ENCODE assay signal across 17 mouse cellular contexts in genomic region chr2:7526696-7527095, GRCm38 (mm10). TPM values are rescaled to one million over a fixed set of nuclear protein-coding genes. Genes with fewer than 3 reads are reported as not detected.
DNase-seq lines count a peak whose midpoint lies in the region; ATAC-seq lines count a peak whose summit lies in the region.
"Had no signal": no experiment of that assay in that cellular context is flagged by ENCODE, and none has a peak within 500 bp of the region (broad histone marks: within the 10 kb centered on the region; RNA-seq: fewer than 3 reads in every experiment).

No protein-coding gene starts in this region.

- H3K27ac ChIP-seq in forebrain, embryonic 10.5 days = 0 out of 2 replicates have a peak overlapping the region, but pooled peaks have one; percentile 44
- no peak overlapping the region for H3K27ac ChIP-seq in forebrain, embryonic 16.5 days (ENCODE audit: low read length)
- H3K27ac ChIP-seq: embryonic facial prominence, embryonic 15.5 days; hindbrain, embryonic 13.5 days had no signal

- no peaks in the 10 kb centered on the region for H3K9me3 ChIP-seq in forebrain, embryonic 10.5 days
- H3K9me3 ChIP-seq in forebrain, embryonic 16.5 days (ENCODE audit: control insufficient read depth, low read length) = no peaks in the 10 kb centered on the region
- H3K9me3 ChIP-seq: embryonic facial prominence, embryonic 15.5 days; hindbrain, embryonic 13.5 days had no signal

- DNase-seq in forebrain, embryonic 10.5 days (ENCODE audit: extremely low spot score, low spot score) = no peak
- DNase-seq in heart, postnatal 10 days = peak; percentile 4 to 8
- DNase-seq in heart, postnatal 25 days (ENCODE audit: low spot score) = no peak
- peak; percentile 3 for DNase-seq in 3T3-L1 (ENCODE audit: low read depth, low spot score)
- peak; percentile 8 for DNase-seq in lung, postnatal 36 days
- DNase-seq: adrenal gland, postnatal 14 days; B cell, adult 2 months; gastrocnemius, postnatal 14 days; kidney, adult 11 months; kidney, postnatal 25 days; liver, postnatal 0 days; right cerebral cortex, adult 18-20 months had no signal

- intact Hi-C loops in heart, postnatal 10 days (cut with DNase I) = no loop called here
- intact Hi-C loops in heart, postnatal 25 days (cut with DNase I) = no loop called here

- H3K4me1 ChIP-seq in forebrain, embryonic 10.5 days = peaks cover 45% of the 10 kb centered on the region
- H3K4me1 ChIP-seq in forebrain, embryonic 16.5 days (replicated peaks; ENCODE audit: control insufficient read depth, insufficient read depth, low read length) = peaks cover 7% of the 10 kb centered on the region

- ATAC-seq in forebrain, embryonic 16.5 days = no peak
- ATAC-seq in megakaryocyte-erythroid progenitor cell, adult 5-6 weeks (replicated peaks; ENCODE audit: low FRiP score, low TSS enrichment, poor library complexity, severe bottlenecking) = no peak
- ATAC-seq in monocyte, adult 5-6 weeks (replicated peaks; ENCODE audit: insufficient number of reproducible peaks, low FRiP score, low TSS enrichment, poor library complexity, severe bottlenecking) = no peak
- ATAC-seq: liver, postnatal 0 days had no signal

- no peak overlapping the region for H3K9ac ChIP-seq in forebrain, embryonic 16.5 days (replicated peaks; ENCODE audit: low read depth, low read length)
- H3K9ac ChIP-seq: embryonic facial prominence, embryonic 15.5 days; hindbrain, embryonic 13.5 days; liver, postnatal 0 days had no signal

- no peak overlapping the region for H3K4me3 ChIP-seq in forebrain, embryonic 10.5 days
- no peak overlapping the region for H3K4me3 ChIP-seq in forebrain, embryonic 16.5 days (replicated peaks; ENCODE audit: low read length)
- H3K4me3 ChIP-seq: embryonic facial prominence, embryonic 15.5 days; hindbrain, embryonic 13.5 days had no signal

- H3K36me3 ChIP-seq in forebrain, embryonic 10.5 days (replicated peaks) = no peaks in the 10 kb centered on the region
- H3K36me3 ChIP-seq in forebrain, embryonic 16.5 days (ENCODE audit: control insufficient read depth, insufficient read depth) = no peaks in the 10 kb centered on the region
- H3K36me3 ChIP-seq: embryonic facial prominence, embryonic 15.5 days; hindbrain, embryonic 13.5 days had no signal

- WGBS in forebrain, embryonic 10.5 days = 75% methylated on average over 6 of the region's 6 CpGs
- WGBS in forebrain, embryonic 16.5 days = 46% methylated on average over 6 of the region's 6 CpGs

- no peaks in the 10 kb centered on the region for H3K27me3 ChIP-seq in forebrain, embryonic 10.5 days (ENCODE audit: poor library complexity, severe bottlenecking)
- H3K27me3 ChIP-seq in forebrain, embryonic 16.5 days (replicated peaks; ENCODE audit: control insufficient read depth, insufficient read depth, low read length) = no peaks in the 10 kb centered on the region
- H3K27me3 ChIP-seq: embryonic facial prominence, embryonic 15.5 days; hindbrain, embryonic 13.5 days had no signal

- no peak overlapping the region for H3K4me2 ChIP-seq in forebrain, embryonic 16.5 days (ENCODE audit: low read length)
- H3K4me2 ChIP-seq: embryonic facial prominence, embryonic 15.5 days; hindbrain, embryonic 13.5 days had no signal

RNA-seq across cellular contexts. Expression of gene Celf2, which starts 17.3 kb away (rescaled TPM):
- polyA plus RNA-seq in forebrain, embryonic 10.5 days (2016; fragmentation: Nextera tagmentation; extraction: Ambion mirVana) = 57.0 and 58.2 TPM in 2 replicates
- polyA plus RNA-seq in forebrain, embryonic 16.5 days (2015; fragmentation: Nextera tagmentation; extraction: Ambion mirVana) = 319 and 348 TPM in 2 replicates
- total RNA-seq in heart, postnatal 10 days (2021) = 10 to 100 TPM; 81.5 to 84.6 TPM
- 10 to 100 TPM; 63.1 to 72.7 TPM for total RNA-seq in heart, postnatal 25 days (2021)
- total RNA-seq in megakaryocyte-erythroid progenitor cell, adult 5-6 weeks (2014; fragmentation: Nextera tagmentation) = 22.7 and 41.3 TPM in 2 replicates
- total RNA-seq in megakaryocyte-erythroid progenitor cell, adult 5-6 weeks (2017) = 16.2 and 47.0 TPM in 2 replicates
- total RNA-seq in monocyte, adult 5-6 weeks (2017) = 95.9 to 180 TPM (median 106 TPM) in 3 replicates

Comparison
In these comparisons a context has a peak if more than half of its experiments do, and no peak if none do; other contexts are left out.
1. DNase-seq: peak in heart, postnatal 10 days (2 of 2), 3T3-L1 (single experiment) and lung, postnatal 36 days (single experiment); none in forebrain, embryonic 10.5 days (single experiment) and heart, postnatal 25 days (single experiment).